Mouse (Mus musculus): ENCODE measurements around the gene Trim2. TPM values are rescaled to one million over a fixed set of nuclear protein-coding genes. Genes with fewer than 3 reads are reported as not detected.

Trim2 gene
- total and polyA plus RNA-seq, 3 experiments, result 2.4 to 3.3 (median 2.5) TPM

GRCm38 (mm10) chr3:84333400-84334349 is 27.0 kb upstream of the Trim2 start (continued):
- no peak for TF ChIP-seq USF1 (IDR thresholded peaks at IDR 0.05; ENCODE audit: low read depth, low read length)

- H3K79me2 ChIP-seq (replicated peaks; ENCODE audit: control insufficient read depth, extremely low read depth, insufficient read depth, poor library complexity, severe bottlenecking), result no peaks in the 10 kb centered on the region
Measured at GRCm38 (mm10) chr3:84330210-84330609, 23.5 kb upstream of the Trim2 start.

GRCm38 (mm10) chr3:84324967-84325441 is 18.3 kb upstream of the Trim2 start:
- Histone ChIP-seq H3K4me2 (ENCODE audit: insufficient read depth, low read depth, poor library complexity, severe bottlenecking) (peak overlapping the region; percentile 89), H3K79me2 (replicated peaks; ENCODE audit: control insufficient read depth, extremely low read depth, insufficient read depth, poor library complexity, severe bottlenecking) (no peaks in the 10 kb centered on the region), H3K9me3 (replicated peaks; ENCODE audit: low read length) (no peaks in the 10 kb centered on the region), H3K36me3 (replicated peaks in 1 of 2; ENCODE audit: control insufficient read depth in 1 of 2, insufficient read depth in 1 of 2, low read length in 1 of 2) (peaks cover 4 to 21% of the 10 kb centered on the region in 2 experiments), H3K4me1 (ENCODE audit: control insufficient read depth in 1 of 2, insufficient read depth in 2 of 2) (peaks cover 6 to 14% of the 10 kb centered on the region in 2 experiments), H3K27me3 (replicated peaks) (no peaks in the 10 kb centered on the region), H3K4me3 (replicated peaks in 1 of 3; ENCODE audit: low read depth in 2 of 3, low read length in 2 of 3, poor library complexity in 1 of 3) (peak overlapping the region; percentile 62 to 99 (median 83)), H3K27ac (ENCODE audit: insufficient read depth, low read depth) (peak overlapping the region; percentile 88), H3K9ac (ENCODE audit: insufficient read depth, low read depth) (peak overlapping the region; percentile 96)
- TF ChIP-seq ZMIZ1 (IDR thresholded peaks at IDR 0.05; ENCODE audit: low read depth, low read length), result no peak; the same call in none of the 2 replicates
- TF ChIP-seq POLR2A (IDR thresholded peaks at IDR 0.05; ENCODE audit: low read depth, low read length), result peak; percentile 65
- no peak for TF ChIP-seq CHD2 (IDR thresholded peaks at IDR 0.05; ENCODE audit: low read length)
- no peak for TF ChIP-seq MAZ (IDR thresholded peaks at IDR 0.05; ENCODE audit: low read depth, low read length)
- TF ChIP-seq TBP (conservative IDR thresholded peaks at IDR 0.05; ENCODE audit: low read depth, low read length), result peak; percentile 86
- no peak for TF ChIP-seq PAX5 (IDR thresholded peaks at IDR 0.05; ENCODE audit: low read length)
- no peak; the same call in 1 of the 2 replicates for TF ChIP-seq BHLHE40 (IDR thresholded peaks at IDR 0.05; ENCODE audit: low read depth, low read length)
- TF ChIP-seq GABPA (IDR thresholded peaks at IDR 0.05; ENCODE audit: insufficient replicate concordance, low read depth, low read length), result no peak
- 0 out of 2 replicates have a peak, but pooled peaks have one; percentile 57 for TF ChIP-seq IRF4 (IDR thresholded peaks at IDR 0.05; ENCODE audit: low read depth, low read length)
- no peak for TF ChIP-seq KAT2A (IDR thresholded peaks at IDR 0.05; ENCODE audit: insufficient replicate concordance, low read length)
- TF ChIP-seq MAFK (IDR thresholded peaks at IDR 0.05; ENCODE audit: insufficient replicate concordance, low read length), result no peak
- TF ChIP-seq ELF1 (IDR thresholded peaks at IDR 0.05; ENCODE audit: low read depth, low read length), result peak; percentile 84
- peak; percentile 74 for TF ChIP-seq NELFE (IDR thresholded peaks at IDR 0.05; ENCODE audit: low read depth, low read length)
- peak; percentile 76; the same call in 1 of the 2 replicates for TF ChIP-seq TCF12 (IDR thresholded peaks at IDR 0.05; ENCODE audit: low read depth, low read length)
- TF ChIP-seq RAD21 (IDR thresholded peaks at IDR 0.05; ENCODE audit: low read depth, low read length), result no peak
- no peak for TF ChIP-seq UBTF (IDR thresholded peaks at IDR 0.05; ENCODE audit: low read depth, low read length)
- TF ChIP-seq NRF1 (IDR thresholded peaks at IDR 0.05; ENCODE audit: low read depth, low read length), result no peak
- peak; percentile 75; the same call in 1 of the 2 replicates for TF ChIP-seq MAX (IDR thresholded peaks at IDR 0.05; ENCODE audit: low read length)
- TF ChIP-seq ZNF384 (IDR thresholded peaks at IDR 0.05; ENCODE audit: low read depth, low read length), result peak; percentile 73
- no peak for TF ChIP-seq ZC3H11A (IDR thresholded peaks at IDR 0.05; ENCODE audit: low read depth, low read length)
- no peak for TF ChIP-seq POLR2AphosphoS2 (IDR thresholded peaks at IDR 0.05; ENCODE audit: low read depth, low read length)
- TF ChIP-seq MXI1 (IDR thresholded peaks at IDR 0.05; ENCODE audit: low read depth, low read length), result no peak; the same call in 1 of the 2 replicates
- 0 out of 2 replicates have a peak, but pooled peaks have one; percentile 50 for TF ChIP-seq MYC (IDR thresholded peaks at IDR 0.05; ENCODE audit: low read depth, low read length)
- TF ChIP-seq HCFC1 (IDR thresholded peaks at IDR 0.05; ENCODE audit: low read depth, low read length), result peak; percentile 64
- no peak for TF ChIP-seq EP300 (IDR thresholded peaks at IDR 0.05; ENCODE audit: low read length)
- TF ChIP-seq ETS1 (conservative IDR thresholded peaks at IDR 0.05; ENCODE audit: low read depth, low read length), result no peak
- in situ Hi-C loops (cut with MboI; ENCODE audit: low pct_ligation_motif_present, low pct_unique_long_range_greater_than_20kb, low sequenced_read_pairs), result loop anchor here (25.0 kb wide), 3 partner anchors 263 to 562 kb away; partner anchors contain the start of gene Tmem154
- dilution Hi-C loops (cut with MboI; ENCODE audit: extremely low pct_ligation_motif_present, extremely low pct_unique_long_range_greater_than_20kb, low sequenced_read_pairs), result no loop called here
- DNase-seq (ENCODE audit: extremely low read depth), result peak; percentile 91

More at GRCm38 (mm10) chr3:84330210-84330609, 23.5 kb upstream of the Trim2 start:
- peaks cover 9 to 25% of the 10 kb centered on the region in 2 experiments for H3K4me1 ChIP-seq (ENCODE audit: control insufficient read depth in 1 of 2, insufficient read depth in 2 of 2)
- in situ Hi-C loops (cut with MboI; ENCODE audit: low pct_ligation_motif_present, low pct_unique_long_range_greater_than_20kb, low sequenced_read_pairs) (loop anchor here (25.0 kb wide), 2 partner anchors 332 to 557 kb away; partner anchors contain the start of gene Tmem154), dilution Hi-C loops (cut with MboI; ENCODE audit: extremely low pct_ligation_motif_present, extremely low pct_unique_long_range_greater_than_20kb, low sequenced_read_pairs) (no loop called here)
- no peak overlapping the region for H3K27ac ChIP-seq (ENCODE audit: insufficient read depth, low read depth)
- H3K27me3 ChIP-seq (replicated peaks), result peaks cover 3% of the 10 kb centered on the region
- H3K4me2 ChIP-seq (ENCODE audit: insufficient read depth, low read depth, poor library complexity, severe bottlenecking), result no peak overlapping the region
- H3K36me3 ChIP-seq (replicated peaks in 1 of 2; ENCODE audit: control insufficient read depth in 1 of 2, insufficient read depth in 1 of 2, low read length in 1 of 2), result no peaks in the 10 kb centered on the region
- no peaks in the 10 kb centered on the region for H3K9me3 ChIP-seq (replicated peaks; ENCODE audit: low read length)
- no peak for DNase-seq (ENCODE audit: extremely low read depth)
- H3K4me3 ChIP-seq (replicated peaks in 1 of 3; ENCODE audit: low read depth in 2 of 3, low read length in 2 of 3, poor library complexity in 1 of 3), result no peak overlapping the region
- TF ChIP-seq PAX5 (IDR thresholded peaks at IDR 0.05; ENCODE audit: low read length), result no peak
- TF ChIP-seq MXI1 (IDR thresholded peaks at IDR 0.05; ENCODE audit: low read depth, low read length), result no peak
- no peak overlapping the region for H3K9ac ChIP-seq (ENCODE audit: insufficient read depth, low read depth)

All from CH12.LX (cell line).